Mouse (Mus musculus): ENCODE data around the gene Ppp1r12a.

Gene Ppp1r12a

DNA sequence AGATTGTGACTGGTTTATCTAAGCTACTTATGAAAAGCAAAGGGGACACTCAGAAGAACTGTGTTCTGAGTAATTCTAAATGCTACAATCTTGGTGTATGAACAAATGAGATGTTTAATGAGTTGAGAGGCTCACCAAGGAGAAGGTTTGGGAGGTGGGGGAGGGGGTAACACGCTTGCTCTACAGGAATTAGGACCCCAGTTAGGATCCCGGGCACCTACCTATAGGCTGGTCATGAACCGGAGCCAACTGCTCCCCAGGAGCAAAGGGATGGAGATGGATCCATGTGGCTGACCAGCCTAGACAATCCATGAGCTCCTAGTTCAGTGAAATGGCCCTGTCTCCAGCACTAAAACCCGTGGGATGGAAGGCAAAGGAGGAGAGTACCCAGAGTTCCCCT lies 130.7 kb downstream of the Ppp1r12a start:
- Histone ChIP-seq H3K9me3 (ENCODE audit: low read length) (no peaks in the 10 kb centered on the region), H3K4me3 (replicated peaks; ENCODE audit: low read length) (peak overlapping the region; percentile 41), H3K27me3 (ENCODE audit: insufficient read depth, low read length) (no peaks in the 10 kb centered on the region), H3K4me1 (replicated peaks; ENCODE audit: low read depth, low read length) (peaks cover 87% of the 10 kb centered on the region), H3K36me3 (ENCODE audit: insufficient read depth, low read length) (no peaks in the 10 kb centered on the region)
- no peak for TF ChIP-seq CTCF (conservative IDR thresholded peaks at IDR 0.05; ENCODE audit: low read length)

DNA sequence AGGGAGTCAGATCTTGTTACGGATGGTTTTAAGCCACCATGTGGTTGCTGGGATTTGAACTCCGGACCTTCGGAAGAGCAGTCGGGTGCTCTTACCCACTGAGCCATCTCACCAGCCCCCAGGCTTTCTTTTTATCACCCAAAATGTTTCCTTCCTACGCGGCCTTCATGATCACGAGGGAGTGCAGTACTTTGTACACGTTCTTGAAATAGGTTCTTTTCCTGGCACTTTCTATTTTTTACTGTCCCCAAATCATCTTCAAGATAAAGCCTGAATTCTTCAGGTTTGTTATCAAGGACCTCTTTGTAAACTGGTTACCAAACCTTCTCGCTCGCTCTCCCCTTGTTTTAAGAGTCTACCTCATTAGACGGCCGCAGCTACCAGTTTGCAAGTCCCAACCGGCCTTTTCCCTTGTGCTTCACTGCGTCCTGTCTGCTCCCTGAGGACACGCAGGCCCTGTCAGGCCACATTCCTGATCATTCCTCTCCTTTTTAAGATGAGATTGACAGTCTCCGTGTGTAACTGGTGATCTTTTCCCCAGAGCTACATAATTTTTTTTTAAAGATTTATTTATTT lies 131.7 kb downstream of the Ppp1r12a start:
- Histone ChIP-seq H3K36me3 (ENCODE audit: insufficient read depth, low read length) (no peaks in the 10 kb centered on the region), H3K4me3 (replicated peaks; ENCODE audit: low read length) (no peak overlapping the region), H3K9me3 (ENCODE audit: low read length) (no peaks in the 10 kb centered on the region), H3K4me1 (replicated peaks; ENCODE audit: low read depth, low read length) (peaks cover 88% of the 10 kb centered on the region), H3K27me3 (ENCODE audit: insufficient read depth, low read length) (no peaks in the 10 kb centered on the region)
- TF ChIP-seq POU5F1 (IDR thresholded peaks at IDR 0.05; ENCODE audit: borderline replicate concordance, low read length) (no peak), NANOG (IDR thresholded peaks at IDR 0.05; ENCODE audit: borderline replicate concordance, low read length) (no peak), CTCF (conservative IDR thresholded peaks at IDR 0.05; ENCODE audit: low read length) (0 out of 2 replicates have a peak, but pooled peaks have one; percentile 9)

DNA sequence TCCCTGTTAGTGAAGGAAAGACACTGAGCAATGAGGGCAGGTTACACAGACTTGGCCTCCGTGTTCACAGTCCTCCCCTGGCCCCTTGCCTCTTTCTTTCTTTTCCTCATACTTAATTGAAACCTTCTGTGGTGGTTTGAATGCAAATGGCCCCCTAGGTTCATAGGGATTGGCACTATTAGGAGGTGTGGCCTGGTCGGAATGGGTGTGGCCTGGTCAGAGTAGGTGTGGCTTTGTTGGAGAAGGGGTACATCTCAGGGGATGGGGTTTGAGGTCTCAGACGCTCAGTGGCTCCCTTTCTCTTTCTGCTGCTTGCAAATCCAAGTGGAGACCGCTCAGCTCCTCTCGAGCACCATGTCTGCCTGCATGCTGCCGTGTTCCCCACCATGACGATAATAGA lies 132.8 kb downstream of the Ppp1r12a start:
- Histone ChIP-seq H3K36me3 (ENCODE audit: insufficient read depth, low read length) (no peaks in the 10 kb centered on the region), H3K9me3 (ENCODE audit: low read length) (no peaks in the 10 kb centered on the region), H3K4me3 (replicated peaks; ENCODE audit: low read length) (peak overlapping the region; percentile 70), H3K4me1 (replicated peaks; ENCODE audit: low read depth, low read length) (peaks cover 88% of the 10 kb centered on the region), H3K27me3 (ENCODE audit: insufficient read depth, low read length) (no peaks in the 10 kb centered on the region)
- TF ChIP-seq POU5F1 (IDR thresholded peaks at IDR 0.05; ENCODE audit: borderline replicate concordance, low read length) (no peak), CTCF (conservative IDR thresholded peaks at IDR 0.05; ENCODE audit: low read length) (no peak), NANOG (IDR thresholded peaks at IDR 0.05; ENCODE audit: borderline replicate concordance, low read length) (no peak)

DNA sequence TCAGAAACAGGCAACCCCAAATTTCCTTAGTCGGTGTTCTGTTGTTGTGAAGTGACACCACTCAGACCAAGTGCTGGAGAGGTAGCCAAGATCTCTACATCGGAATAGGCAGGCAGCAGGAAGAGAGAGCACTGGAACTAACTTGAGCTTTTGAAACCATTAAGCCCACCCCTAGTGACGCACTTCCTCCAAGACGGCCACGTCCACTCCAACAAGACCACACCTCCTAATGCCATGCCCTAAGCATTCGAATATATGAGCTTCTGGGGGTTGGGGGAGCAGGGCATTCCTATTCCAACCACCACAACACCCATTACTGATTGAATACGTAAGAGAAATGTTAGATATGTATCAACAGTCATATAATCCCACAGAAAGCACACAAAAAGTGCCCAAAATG lies 134.5 kb downstream of the Ppp1r12a start:
- peaks cover 81% of the 10 kb centered on the region for H3K4me1 ChIP-seq (replicated peaks; ENCODE audit: low read depth, low read length)
- TF ChIP-seq NANOG (IDR thresholded peaks at IDR 0.05; ENCODE audit: borderline replicate concordance, low read length) (no peak), POU5F1 (IDR thresholded peaks at IDR 0.05; ENCODE audit: borderline replicate concordance, low read length) (no peak), CTCF (conservative IDR thresholded peaks at IDR 0.05; ENCODE audit: low read length) (no peak)

DNA sequence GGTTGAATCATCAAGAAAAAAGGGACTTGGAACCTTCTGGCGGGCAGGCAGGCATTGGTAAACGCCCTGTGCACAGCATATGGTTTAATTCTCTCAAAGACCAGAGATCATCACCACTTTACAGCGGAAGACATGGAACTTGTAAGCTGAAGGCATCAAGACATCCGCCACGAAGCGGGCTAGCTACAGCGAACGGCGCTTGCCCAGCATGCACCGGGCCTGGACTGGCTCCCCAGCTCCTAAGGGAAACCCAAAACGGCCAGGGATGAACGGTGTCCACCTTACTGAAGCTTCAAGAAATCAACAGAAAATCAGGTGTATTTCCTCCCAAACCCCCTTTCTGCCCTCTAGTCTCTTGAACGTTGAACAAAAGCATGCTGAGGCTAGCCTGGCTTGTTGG lies 136.3 kb downstream of the Ppp1r12a start:
- Histone ChIP-seq H3K4me1 (replicated peaks; ENCODE audit: low read depth, low read length) (peaks cover 69% of the 10 kb centered on the region), H3K36me3 (ENCODE audit: insufficient read depth, low read length) (no peaks in the 10 kb centered on the region), H3K9me3 (ENCODE audit: low read length) (no peaks in the 10 kb centered on the region), H3K4me3 (replicated peaks; ENCODE audit: low read length) (peak overlapping the region; percentile 20), H3K27me3 (ENCODE audit: insufficient read depth, low read length) (no peaks in the 10 kb centered on the region)
- no peak for TF ChIP-seq NANOG (IDR thresholded peaks at IDR 0.05; ENCODE audit: borderline replicate concordance, low read length)
- TF ChIP-seq POU5F1 (IDR thresholded peaks at IDR 0.05; ENCODE audit: borderline replicate concordance, low read length), result no peak
- no peak for TF ChIP-seq CTCF (conservative IDR thresholded peaks at IDR 0.05; ENCODE audit: low read length)

More for the DNA sequence above, 134.5 kb downstream of the Ppp1r12a start:
- Histone ChIP-seq H3K4me3 (replicated peaks; ENCODE audit: low read length) (peak overlapping the region; percentile 70), H3K27me3 (ENCODE audit: insufficient read depth, low read length) (no peaks in the 10 kb centered on the region), H3K36me3 (ENCODE audit: insufficient read depth, low read length) (no peaks in the 10 kb centered on the region), H3K9me3 (ENCODE audit: low read length) (no peaks in the 10 kb centered on the region)

DNA sequence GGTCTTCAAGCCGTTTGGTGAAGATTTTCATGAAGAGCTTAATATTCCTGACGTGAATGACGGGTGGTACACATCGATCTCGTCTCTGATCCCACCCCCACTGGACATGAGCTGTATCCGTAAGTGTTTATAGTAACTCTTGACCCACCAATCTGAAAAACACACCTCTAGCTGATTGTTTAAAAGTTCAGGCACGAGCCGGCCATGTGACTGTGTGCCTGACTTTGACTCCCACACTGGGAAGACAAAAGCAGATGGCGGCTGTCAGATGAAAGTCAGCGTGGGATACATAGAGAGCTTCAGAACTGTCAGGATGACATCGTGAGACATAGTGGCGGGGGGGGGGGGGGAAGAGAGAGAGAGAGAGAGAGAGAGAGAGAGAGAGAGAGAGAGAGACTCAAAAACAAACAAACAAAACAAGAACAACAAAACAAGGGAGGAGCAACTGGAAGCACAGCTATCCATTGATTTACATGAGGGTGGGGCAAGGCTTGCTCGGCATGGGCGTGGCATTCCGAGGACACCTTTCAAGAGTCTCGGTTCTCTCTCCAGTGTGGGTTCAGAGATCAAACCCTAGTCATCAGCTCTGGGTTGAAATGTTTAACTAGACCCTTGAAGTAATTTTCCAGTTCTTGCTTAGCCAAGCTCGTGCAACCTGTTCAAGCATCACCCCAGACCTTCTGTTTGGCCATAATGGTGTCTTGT lies 137.0 kb downstream of the Ppp1r12a start:
- Histone ChIP-seq H3K4me1 (replicated peaks; ENCODE audit: low read depth, low read length) (peaks cover 65% of the 10 kb centered on the region), H3K36me3 (ENCODE audit: insufficient read depth, low read length) (no peaks in the 10 kb centered on the region), H3K27me3 (ENCODE audit: insufficient read depth, low read length) (no peaks in the 10 kb centered on the region), H3K4me3 (replicated peaks; ENCODE audit: low read length) (peak overlapping the region; percentile 20), H3K9me3 (ENCODE audit: low read length) (no peaks in the 10 kb centered on the region)
- TF ChIP-seq POU5F1 (IDR thresholded peaks at IDR 0.05; ENCODE audit: borderline replicate concordance, low read length) (no peak), CTCF (conservative IDR thresholded peaks at IDR 0.05; ENCODE audit: low read length) (no peak), NANOG (IDR thresholded peaks at IDR 0.05; ENCODE audit: borderline replicate concordance, low read length) (no peak)

DNA sequence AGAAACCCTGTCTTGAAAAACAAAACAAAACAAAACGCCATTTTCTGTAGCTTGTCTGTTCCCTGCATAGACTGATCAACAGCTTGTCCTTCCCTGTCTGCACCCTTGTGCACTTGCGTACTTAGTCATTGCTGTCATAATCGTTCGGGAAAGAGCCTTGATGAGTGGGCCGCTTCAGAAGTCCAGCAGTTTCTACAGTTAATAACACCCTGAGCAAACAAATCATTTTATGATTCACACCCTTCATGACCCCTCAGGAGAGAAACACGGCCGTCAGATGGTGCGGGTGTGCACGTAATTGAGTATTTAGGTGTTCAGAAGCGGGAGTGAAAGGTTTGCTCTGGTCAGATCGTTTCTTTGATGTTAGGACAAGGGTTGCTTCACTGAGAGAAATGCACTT lies 137.8 kb downstream of the Ppp1r12a start:
- no peaks in the 10 kb centered on the region for H3K36me3 ChIP-seq (ENCODE audit: insufficient read depth, low read length)
- H3K27me3 ChIP-seq (ENCODE audit: insufficient read depth, low read length), result no peaks in the 10 kb centered on the region
- H3K4me3 ChIP-seq (replicated peaks; ENCODE audit: low read length), result peak overlapping the region; percentile 20
- H3K4me1 ChIP-seq (replicated peaks; ENCODE audit: low read depth, low read length), result peaks cover 58% of the 10 kb centered on the region
- no peaks in the 10 kb centered on the region for H3K9me3 ChIP-seq (ENCODE audit: low read length)
- no peak for TF ChIP-seq NANOG (IDR thresholded peaks at IDR 0.05; ENCODE audit: borderline replicate concordance, low read length)
- TF ChIP-seq CTCF (conservative IDR thresholded peaks at IDR 0.05; ENCODE audit: low read length), result no peak
- no peak for TF ChIP-seq POU5F1 (IDR thresholded peaks at IDR 0.05; ENCODE audit: borderline replicate concordance, low read length)

DNA sequence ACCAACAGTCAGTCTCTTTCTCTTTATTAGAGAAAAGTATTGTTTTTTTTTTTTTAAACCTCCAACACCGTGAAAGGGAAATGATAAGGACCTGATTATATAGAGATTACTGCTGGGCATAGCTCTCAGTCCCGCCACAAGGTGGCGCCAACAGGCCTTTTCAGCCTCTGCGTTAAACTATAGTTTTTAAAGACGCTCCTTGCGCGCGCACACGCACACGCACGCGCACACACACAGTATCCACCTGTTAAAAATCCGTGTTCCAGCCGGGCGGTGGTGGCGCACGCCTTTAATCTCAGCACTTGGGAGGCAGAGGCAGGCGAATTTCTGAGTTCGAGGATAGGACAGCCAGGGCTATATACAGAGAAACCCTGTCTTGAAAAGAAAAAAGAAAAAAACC lies 138.8 kb downstream of the Ppp1r12a start:
- TF ChIP-seq POU5F1 (IDR thresholded peaks at IDR 0.05; ENCODE audit: borderline replicate concordance, low read length) (no peak), CTCF (conservative IDR thresholded peaks at IDR 0.05; ENCODE audit: low read length) (peak; percentile 79)
- Histone ChIP-seq H3K9me3 (ENCODE audit: low read length) (no peaks in the 10 kb centered on the region), H3K4me3 (replicated peaks; ENCODE audit: low read length) (peak overlapping the region; percentile 39; the same call in 1 of the 2 replicates), H3K4me1 (replicated peaks; ENCODE audit: low read depth, low read length) (peaks cover 48% of the 10 kb centered on the region), H3K27me3 (ENCODE audit: insufficient read depth, low read length) (no peaks in the 10 kb centered on the region), H3K36me3 (ENCODE audit: insufficient read depth, low read length) (no peaks in the 10 kb centered on the region)

DNA sequence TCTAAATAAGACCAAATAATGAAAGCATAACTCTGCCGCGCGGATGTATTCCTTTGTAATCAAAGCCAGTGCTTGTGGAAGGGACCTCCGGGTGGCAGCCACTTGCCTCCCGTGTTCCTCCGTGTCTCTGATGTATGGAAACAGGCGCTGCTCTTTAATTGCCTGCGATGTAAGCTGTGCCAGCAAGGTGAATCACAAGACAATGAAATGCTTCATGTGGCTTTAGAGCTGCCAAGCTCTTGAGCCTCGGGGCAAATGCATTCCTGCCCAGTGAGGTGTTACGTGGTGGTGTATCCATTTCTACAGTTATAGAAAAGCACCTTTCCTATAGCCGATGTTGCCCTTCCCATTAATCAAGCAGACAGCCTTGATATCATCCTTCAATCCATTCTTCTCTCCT lies 145.8 kb downstream of the Ppp1r12a start:
- peaks cover 6% of the 10 kb centered on the region; the same call in 1 of the 2 replicates for H3K4me1 ChIP-seq (replicated peaks; ENCODE audit: low read depth, low read length)
- no peaks in the 10 kb centered on the region for H3K9me3 ChIP-seq (ENCODE audit: low read length)
- no peak for TF ChIP-seq POU5F1 (IDR thresholded peaks at IDR 0.05; ENCODE audit: borderline replicate concordance, low read length)
- TF ChIP-seq CTCF (conservative IDR thresholded peaks at IDR 0.05; ENCODE audit: low read length), result no peak
- TF ChIP-seq NANOG (IDR thresholded peaks at IDR 0.05; ENCODE audit: borderline replicate concordance, low read length), result no peak
- H3K4me3 ChIP-seq (replicated peaks; ENCODE audit: low read length), result no peak overlapping the region
- no peaks in the 10 kb centered on the region for H3K36me3 ChIP-seq (ENCODE audit: insufficient read depth, low read length)
- H3K27me3 ChIP-seq (ENCODE audit: insufficient read depth, low read length), result no peaks in the 10 kb centered on the region

Data from E14TG2a.4 (cell line).